Mouse (Mus musculus) lung, postnatal 0 days (tissue): ENCODE measurements around the gene Usp29.

Source experiments
- CTCF ChIP-seq: IDR thresholded peaks from 2 replicates; pipeline ENCODE4 v1.5.1; 2016; ENCODE audit warnings: antibody characterized with exemption, mild to moderate bottlenecking
- EP300 ChIP-seq: IDR thresholded peaks from 2 replicates; pipeline ENCODE4 v1.6.1; 2016; ENCODE audit warnings: antibody characterized with exemption, mild to moderate bottlenecking, control low read depth

DNA sequence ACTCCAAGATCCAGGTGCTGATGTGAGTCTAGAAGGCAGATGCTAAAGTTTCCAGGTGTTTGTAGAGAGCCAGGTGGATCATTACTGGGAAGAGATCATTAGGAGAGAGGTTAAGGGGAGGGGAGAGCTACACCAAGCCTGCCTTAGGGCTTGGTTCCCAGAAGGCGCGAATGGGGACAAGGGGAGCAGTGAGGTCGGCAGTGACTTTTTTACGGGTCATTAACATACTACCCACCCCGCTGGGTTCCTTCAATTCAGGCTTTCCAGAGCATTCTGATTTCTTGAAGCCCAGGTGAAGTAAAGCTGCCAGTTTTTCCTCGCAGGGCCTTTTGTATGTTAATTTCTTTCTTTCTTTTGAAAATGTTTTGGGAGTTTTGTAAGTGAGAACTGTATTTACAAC, 29.8 kb downstream of the Usp29 start:
- TF ChIP-seq CTCF: no peak
- no peak for TF ChIP-seq EP300
